Mouse (Mus musculus): ENCODE measurements around the gene P4ha2.

P4ha2 gene

DNA sequence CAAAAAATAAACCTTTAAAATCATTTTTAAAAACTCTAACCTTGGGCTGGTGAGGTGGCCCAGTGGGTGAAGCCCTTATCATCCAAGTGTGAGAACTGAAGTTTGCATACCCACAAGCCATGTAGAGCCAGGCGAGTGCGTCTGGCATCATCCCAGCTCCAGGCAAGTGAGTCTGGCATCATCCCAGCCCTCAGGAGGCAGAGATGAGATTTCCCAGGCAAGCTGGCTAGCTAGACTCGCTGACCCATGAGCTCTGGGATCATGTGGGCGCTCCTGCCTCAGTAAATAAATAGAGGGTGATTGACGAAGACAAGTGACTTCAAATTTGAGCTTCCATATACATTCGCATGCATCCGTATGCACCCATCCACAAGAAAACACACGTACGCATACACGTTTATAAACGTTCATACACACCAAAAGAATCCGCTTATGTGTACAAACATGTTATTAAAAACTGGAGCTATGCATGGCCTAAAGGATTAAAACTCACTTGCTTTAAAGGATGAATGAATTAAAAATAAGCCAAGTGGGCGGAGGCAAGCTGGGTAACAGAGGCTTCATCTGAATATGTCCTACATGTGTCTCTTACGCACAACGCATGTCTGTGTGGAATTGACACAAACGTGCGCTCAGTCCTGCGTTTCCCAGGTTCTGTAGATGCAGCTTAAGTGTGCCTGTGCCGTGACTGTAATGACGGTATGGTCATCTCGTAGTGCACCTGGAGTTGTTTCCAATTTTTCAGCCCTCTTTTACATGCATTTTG, 12.3 kb downstream of the P4ha2 start:
- no peak for TF ChIP-seq GATA4 (IDR thresholded peaks at IDR 0.05; ENCODE audit: insufficient replicate concordance, low read length)

DNA sequence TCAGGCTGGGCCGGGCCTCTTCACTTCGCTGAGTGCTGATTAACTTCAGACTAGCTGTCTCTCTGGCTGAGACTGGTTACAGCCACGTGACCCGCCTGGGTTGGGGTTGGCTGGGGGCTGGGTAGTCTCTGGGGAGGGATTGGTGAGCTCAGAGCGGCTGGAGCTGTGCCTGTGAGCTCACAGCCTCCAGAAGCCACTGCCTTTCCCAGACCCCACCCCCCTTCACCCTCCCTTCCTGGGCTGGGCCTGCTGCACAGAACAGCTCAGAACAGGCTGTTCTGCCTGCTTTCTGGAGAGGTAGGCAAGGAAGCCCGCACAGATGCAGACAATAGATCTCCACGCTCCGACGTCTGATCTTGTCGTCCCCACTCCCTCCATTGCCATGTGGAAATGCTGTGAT, 13.0 kb downstream of the P4ha2 start:
- TF ChIP-seq GATA4 (IDR thresholded peaks at IDR 0.05; ENCODE audit: insufficient replicate concordance, low read length), result peak; percentile 14; the same call in 1 of the 2 replicates

GRCm38 (mm10) chr11:54113352-54113751, 13.5 kb downstream of the P4ha2 start:
- no peak for TF ChIP-seq GATA4 (IDR thresholded peaks at IDR 0.05; ENCODE audit: insufficient replicate concordance, low read length)

DNA sequence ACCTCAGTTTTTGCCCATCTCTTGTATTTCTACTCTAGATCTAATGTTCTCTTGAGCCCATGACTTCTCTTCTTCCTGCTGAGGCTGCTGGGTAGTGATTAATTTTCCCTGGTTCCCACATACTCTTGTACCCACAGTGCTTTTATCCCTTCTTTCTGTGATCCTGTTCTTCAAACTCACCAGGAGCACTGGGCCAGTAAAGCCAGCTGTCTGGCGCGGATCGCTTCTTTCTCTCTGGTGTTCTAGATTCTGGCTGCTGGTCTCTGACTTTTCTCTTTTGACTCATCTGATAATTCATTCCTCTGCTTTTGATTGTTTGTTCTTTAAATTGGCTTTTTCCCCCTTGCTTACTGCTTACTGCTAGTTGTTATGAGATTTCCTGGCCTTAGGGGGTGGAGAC, 14.9 kb downstream of the P4ha2 start:
- TF ChIP-seq GATA4 (IDR thresholded peaks at IDR 0.05; ENCODE audit: insufficient replicate concordance, low read length), result no peak

DNA sequence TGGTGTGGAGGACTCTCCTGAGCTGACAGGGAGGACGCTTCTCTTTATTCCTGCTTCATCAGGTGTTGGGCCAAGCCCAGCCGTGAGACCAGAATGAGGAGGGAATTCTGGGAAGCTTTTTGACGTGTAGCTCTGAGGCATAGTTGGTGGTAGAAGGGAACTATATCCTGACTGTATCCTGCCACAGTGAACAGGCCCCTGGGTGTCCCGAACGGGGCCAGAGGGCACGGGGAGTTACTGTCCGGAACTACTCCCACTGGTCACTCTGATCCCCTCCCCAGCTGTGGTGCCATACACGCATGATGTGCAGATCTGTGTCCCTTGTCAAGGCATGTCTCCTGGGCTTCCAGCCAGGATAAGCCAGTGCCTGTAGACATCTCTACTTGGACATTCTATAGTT, 15.4 kb downstream of the P4ha2 start:
- no peak for TF ChIP-seq GATA4 (IDR thresholded peaks at IDR 0.05; ENCODE audit: insufficient replicate concordance, low read length)

- no peak for TF ChIP-seq GATA4 (IDR thresholded peaks at IDR 0.05; ENCODE audit: insufficient replicate concordance, low read length)
Observed at GRCm38 (mm10) chr11:54115911-54116310, 16.0 kb downstream of the P4ha2 start.

DNA sequence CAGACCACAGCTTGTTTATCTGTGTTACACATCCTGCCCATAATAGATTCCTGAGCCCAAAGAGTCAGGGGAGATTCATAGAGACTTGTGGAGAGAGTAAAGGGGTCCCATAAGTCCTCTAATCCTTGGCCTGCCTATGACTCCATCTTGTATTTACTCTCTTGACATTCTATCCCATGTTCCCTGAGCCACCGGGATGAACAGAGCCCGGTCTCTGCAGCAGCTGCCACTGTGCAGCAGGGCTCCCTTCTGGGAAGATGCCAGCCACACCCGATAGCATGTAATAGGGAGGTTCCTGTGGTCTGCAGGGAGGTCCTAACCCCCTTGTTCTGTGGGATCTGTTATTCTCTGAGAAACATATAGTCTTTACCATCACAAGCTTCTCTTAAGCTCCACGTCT, 16.5 kb downstream of the P4ha2 start:
- TF ChIP-seq GATA4 (IDR thresholded peaks at IDR 0.05; ENCODE audit: insufficient replicate concordance, low read length), result no peak

- no peak for TF ChIP-seq GATA4 (IDR thresholded peaks at IDR 0.05; ENCODE audit: insufficient replicate concordance, low read length)
Observed at GRCm38 (mm10) chr11:54117096-54117495, 17.2 kb downstream of the P4ha2 start.

- TF ChIP-seq GATA4 (IDR thresholded peaks at IDR 0.05; ENCODE audit: insufficient replicate concordance, low read length), result no peak
Observed at GRCm38 (mm10) chr11:54119126-54119525, 19.2 kb downstream of the P4ha2 start.

GRCm38 (mm10) chr11:54119740-54120360, 20.0 kb downstream of the P4ha2 start:
- no peak for TF ChIP-seq GATA4 (IDR thresholded peaks at IDR 0.05; ENCODE audit: insufficient replicate concordance, low read length)

GRCm38 (mm10) chr11:54122416-54123264, 22.7 kb downstream of the P4ha2 start:
- TF ChIP-seq GATA4 (IDR thresholded peaks at IDR 0.05; ENCODE audit: insufficient replicate concordance, low read length), result no peak

GRCm38 (mm10) chr11:54125982-54126648, 26.2 kb downstream of the P4ha2 start:
- TF ChIP-seq GATA4 (IDR thresholded peaks at IDR 0.05; ENCODE audit: insufficient replicate concordance, low read length), result no peak

GRCm38 (mm10) chr11:54126654-54127374, 26.9 kb downstream of the P4ha2 start:
- TF ChIP-seq GATA4 (IDR thresholded peaks at IDR 0.05; ENCODE audit: insufficient replicate concordance, low read length), result peak; percentile 24; the same call in 1 of the 2 replicates

GRCm38 (mm10) chr11:54127397-54127796, 27.5 kb downstream of the P4ha2 start:
- TF ChIP-seq GATA4 (IDR thresholded peaks at IDR 0.05; ENCODE audit: insufficient replicate concordance, low read length), result no peak

Measured in liver, adult (tissue).